Mouse (Mus musculus) liver, embryonic 11.5 days (tissue): Measurements from ENCODE around the gene Nup37. TPM values are rescaled to one million over a fixed set of nuclear protein-coding genes. Genes with fewer than 3 reads are reported as not detected.

Experiments
- ATAC-seq: fragments of 200-750 bp; cut with Nextera tagmentation; replicated peaks from 2 replicates; pipeline ENCODE4 v1.8.0; 2017; ENCODE audit warnings: moderate number of reproducible peaks, mild to moderate bottlenecking, moderate TSS enrichment, moderate library complexity; ENCODE audit not compliant: low FRiP score
- DNase-seq: peaks from one replicate; pipeline ENCODE4 v3.0.0-alpha.2; 2017; ENCODE audit warnings: low spot score
- H3K27ac ChIP-seq: fragments of 300-500 bp; sonication (generic); 2 replicates; pipeline ENCODE4 v1.5.1; 2014; ENCODE audit warnings: mild to moderate bottlenecking, low read depth, low read length, control low read depth
- H3K27me3 ChIP-seq: fragments of 300-500 bp; sonication (generic); replicated peaks from 2 replicates; pipeline ENCODE4 v1.6.1; 2014; ENCODE audit warnings: low read length, mixed read lengths; ENCODE audit not compliant: control insufficient read depth, insufficient read depth
- H3K36me3 ChIP-seq: fragments of 300-500 bp; sonication (generic); 2 replicates; pipeline ENCODE4 v1.6.1; 2014; ENCODE audit warnings: mild to moderate bottlenecking, low read length, moderate library complexity, mixed read lengths; ENCODE audit not compliant: control insufficient read depth, insufficient read depth
- H3K4me1 ChIP-seq: fragments of 300-500 bp; sonication (generic); replicated peaks from 2 replicates; pipeline ENCODE4 v1.6.1; 2014; ENCODE audit warnings: low read length, mixed read lengths; ENCODE audit not compliant: control insufficient read depth, insufficient read depth
- H3K4me2 ChIP-seq: fragments of 300-500 bp; sonication (generic); 2 replicates; pipeline ENCODE4 v1.6.1; 2014; ENCODE audit warnings: mild to moderate bottlenecking, control low read depth, moderate library complexity
- H3K4me3 ChIP-seq: fragments of 300-500 bp; sonication (generic); 2 replicates; pipeline ENCODE4 v1.5.1; 2014; ENCODE audit warnings: low read depth, low read length, control low read depth
- H3K9ac ChIP-seq: fragments of 300-500 bp; sonication (generic); 2 replicates; pipeline ENCODE4 v1.6.1; 2014; ENCODE audit warnings: low read depth, low read length, control low read depth
- H3K9me3 ChIP-seq: fragments of 300-500 bp; sonication (generic); 2 replicates; pipeline ENCODE4 v1.6.1; 2016; ENCODE audit warnings: low read length, inconsistent platforms, mixed read lengths; ENCODE audit not compliant: control insufficient read depth
- whole genome bisulfite sequencing: fragments of 180-500 bp; shearing (Covaris S2); extraction: QIAGEN DNeasy Blood & Tissue Kit; methylation state at CpG from one replicate; pipeline ENCODE4 v1.1.7; 2014; 5-methylcytosine and 5-hydroxymethylcytosine counted together
- polyA plus RNA-seq: library from polyadenylated mRNA; unstranded; fragments of >200 nt; fragmentation: Nextera tagmentation; extraction: Ambion mirVana; gene quantifications from 2 replicates; pipeline ENCODE4 v1.2.1, GENCODE M21; 2014

The Nup37 gene
- polyA plus RNA-seq, 1 experiment from 2014 or later, result 95.6 TPM

GRCm38 (mm10) chr10:88212644-88213043 lies 65.9 kb downstream of the Nup37 start:
- no peaks in the 10 kb centered on the region for H3K9me3 ChIP-seq
- ATAC-seq (no peak), DNase-seq (no peak)
- WGBS, result 89% methylated on average over 5 of the region's 5 CpGs
- H3K27ac ChIP-seq, result no peak overlapping the region
- H3K4me1 ChIP-seq, result no peaks in the 10 kb centered on the region
- no peaks in the 10 kb centered on the region for H3K27me3 ChIP-seq
- H3K4me2 ChIP-seq, result no peak overlapping the region
- no peak overlapping the region for H3K9ac ChIP-seq
- no peak overlapping the region for H3K4me3 ChIP-seq
- peaks cover 4% of the 10 kb centered on the region; the same call in 1 of the 2 replicates for H3K36me3 ChIP-seq

GRCm38 (mm10) chr10:88214800-88215514 lies 68.2 kb downstream of the Nup37 start:
- Histone ChIP-seq H3K9ac (no peak overlapping the region), H3K27ac (no peak overlapping the region), H3K27me3 (no peaks in the 10 kb centered on the region), H3K4me3 (no peak overlapping the region), H3K36me3 (peaks cover 6% of the 10 kb centered on the region; the same call in 1 of the 2 replicates), H3K4me2 (no peak overlapping the region), H3K4me1 (no peaks in the 10 kb centered on the region), H3K9me3 (no peaks in the 10 kb centered on the region)
- no peak for ATAC-seq
- DNase-seq, result no peak
- 88% methylated on average over 20 of the region's 20 CpGs for WGBS

GRCm38 (mm10) chr10:88218161-88218560 lies 71.4 kb downstream of the Nup37 start:
- H3K9ac ChIP-seq, result no peak overlapping the region
- no peaks in the 10 kb centered on the region for H3K27me3 ChIP-seq
- H3K4me2 ChIP-seq, result no peak overlapping the region
- DNase-seq, result no peak
- 95% methylated on average over 3 of the region's 3 CpGs for WGBS
- H3K4me3 ChIP-seq, result no peak overlapping the region
- H3K27ac ChIP-seq, result no peak overlapping the region
- H3K36me3 ChIP-seq, result peaks cover 4% of the 10 kb centered on the region; the same call in 1 of the 2 replicates
- no peak for ATAC-seq
- H3K4me1 ChIP-seq, result no peaks in the 10 kb centered on the region
- no peaks in the 10 kb centered on the region for H3K9me3 ChIP-seq

- Histone ChIP-seq H3K4me1 (no peaks in the 10 kb centered on the region), H3K9me3 (no peaks in the 10 kb centered on the region), H3K36me3 (0 out of 2 replicates have a peak, but pooled peaks cover 2% of the 10 kb centered on the region), H3K4me3 (no peak overlapping the region), H3K27me3 (no peaks in the 10 kb centered on the region), H3K4me2 (no peak overlapping the region), H3K9ac (no peak overlapping the region), H3K27ac (no peak overlapping the region)
- DNase-seq (no peak), ATAC-seq (no peak)
- WGBS, result 84% methylated on average over 5 of the region's 5 CpGs
Measured at GRCm38 (mm10) chr10:88221718-88222117, 74.9 kb downstream of the Nup37 start.

GRCm38 (mm10) chr10:88225421-88225820 lies 78.6 kb downstream of the Nup37 start:
- no peak for ATAC-seq
- Histone ChIP-seq H3K9ac (no peak overlapping the region), H3K36me3 (no peaks in the 10 kb centered on the region), H3K9me3 (no peaks in the 10 kb centered on the region), H3K27ac (no peak overlapping the region), H3K4me1 (peaks cover 10% of the 10 kb centered on the region), H3K4me3 (no peak overlapping the region), H3K4me2 (no peak overlapping the region), H3K27me3 (no peaks in the 10 kb centered on the region)
- no peak for DNase-seq
- 90% methylated on average over 5 of the region's 5 CpGs for WGBS

- Histone ChIP-seq H3K4me2 (no peak overlapping the region), H3K9me3 (no peaks in the 10 kb centered on the region), H3K4me1 (peaks cover 10% of the 10 kb centered on the region), H3K36me3 (no peaks in the 10 kb centered on the region), H3K4me3 (no peak overlapping the region), H3K27ac (no peak overlapping the region), H3K27me3 (no peaks in the 10 kb centered on the region), H3K9ac (no peak overlapping the region)
- 74% methylated on average over 2 of the region's 2 CpGs for WGBS
- no peak; the same call in 1 of the 2 replicates for ATAC-seq
- no peak for DNase-seq
Measured at GRCm38 (mm10) chr10:88227962-88228361, 81.2 kb downstream of the Nup37 start.

Other genes starting within 250 kb of the Nup37 start
- 0.27 and 1.1 TPM in 2 replicates for gene Pmch, start 55.9 kb upstream of the Nup37 start, polyA plus RNA-seq
- gene Parpbp, start 51 bp upstream of the Nup37 start, polyA plus RNA-seq, result 18.0 and 18.4 TPM in 2 replicates
- gene Washc3, start 54.1 kb downstream of the Nup37 start, polyA plus RNA-seq, result 56.6 and 58.7 TPM in 2 replicates
- gene Dram1, start 232.1 kb downstream of the Nup37 start, polyA plus RNA-seq, result 0.99 and 1.0 TPM in 2 replicates
- 10.1 and 11.4 TPM in 2 replicates for gene Gnptab, start 232.1 kb downstream of the Nup37 start, polyA plus RNA-seq